Mouse (Mus musculus): ENCODE results near the gene Epha6.

Gene Epha6

DNA sequence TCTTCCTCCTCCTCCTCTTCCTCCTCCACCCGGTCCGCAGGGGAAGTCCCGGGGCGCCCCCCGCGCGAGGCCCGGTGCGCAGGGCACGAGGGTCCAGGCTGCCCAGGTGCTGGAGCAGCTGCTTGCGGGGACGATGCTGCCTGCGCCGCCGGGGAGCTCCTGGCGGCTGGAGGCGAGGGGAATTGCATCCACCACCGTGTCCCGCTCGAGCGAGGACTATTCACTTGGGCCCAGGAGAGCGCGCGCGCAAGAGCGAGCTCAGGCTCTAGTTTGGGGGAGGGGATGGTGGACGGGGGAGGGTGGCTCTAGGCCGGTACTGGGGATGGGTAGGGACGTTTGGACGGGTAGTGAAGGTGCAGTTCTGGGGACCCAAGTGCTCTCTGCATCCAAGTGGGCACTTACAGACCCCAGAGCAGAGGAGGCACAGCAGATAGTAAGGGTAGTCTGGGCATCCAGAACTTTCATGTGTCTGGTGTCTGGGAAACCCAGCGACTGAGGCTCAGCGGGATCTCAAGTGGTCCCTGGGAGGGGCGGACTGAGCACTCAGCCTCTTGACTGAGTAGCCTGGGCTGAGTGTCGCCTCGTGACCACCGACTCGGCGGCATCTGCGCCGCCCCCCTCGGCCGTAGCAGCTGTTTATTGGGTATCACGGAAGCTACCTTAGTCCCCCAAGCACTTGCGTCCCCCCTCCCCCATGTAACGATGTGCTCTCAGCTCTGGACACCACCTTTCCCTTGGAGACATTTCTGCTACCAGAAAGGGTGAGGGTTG, at the start of gene Epha6:
TSS of gene Epha6 (minus strand) at position 471 of the 771 bp plus-strand sequence.
- DNase-seq (ENCODE audit: low spot score) = no peak

DNA sequence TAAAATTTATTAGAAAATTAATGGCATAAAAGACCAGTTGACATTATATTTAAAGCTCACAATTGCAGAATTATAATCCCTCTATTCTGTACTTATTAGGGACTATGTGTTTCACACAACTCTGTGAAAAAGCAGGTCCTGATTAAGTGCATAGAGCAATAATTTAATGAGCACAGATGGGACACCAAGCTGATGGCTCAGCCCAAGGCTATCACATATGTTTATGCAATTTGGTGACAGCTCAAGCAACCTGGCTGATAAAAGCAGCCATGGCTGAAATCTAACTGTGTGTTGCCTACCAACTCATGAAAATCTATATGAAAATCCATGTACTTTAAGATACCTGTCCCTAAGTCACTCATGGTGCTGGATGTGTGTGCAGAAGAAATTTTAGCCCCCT, 46.4 kb upstream of the Epha6 start:
- DNase-seq (ENCODE audit: low spot score) = no peak

DNA sequence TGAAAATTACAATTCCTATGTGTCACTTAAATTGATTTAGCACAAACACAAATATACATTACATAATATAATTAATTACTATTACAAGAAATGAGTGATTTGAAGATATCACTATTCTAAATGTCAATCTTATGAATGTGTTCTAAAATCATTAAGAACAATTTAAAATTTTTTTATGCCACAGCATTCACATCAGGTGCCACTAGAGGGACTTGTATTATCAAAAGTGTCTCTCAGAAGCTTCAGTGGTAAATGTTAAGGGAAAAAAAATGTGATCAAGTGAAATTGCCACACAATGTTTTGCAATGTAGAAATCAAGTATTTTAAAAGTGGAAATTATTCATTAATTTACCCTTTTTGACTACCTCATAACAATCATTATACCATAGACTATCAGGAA, 22.8 kb upstream of the Epha6 start:
- no peak for DNase-seq (ENCODE audit: low spot score)

DNA sequence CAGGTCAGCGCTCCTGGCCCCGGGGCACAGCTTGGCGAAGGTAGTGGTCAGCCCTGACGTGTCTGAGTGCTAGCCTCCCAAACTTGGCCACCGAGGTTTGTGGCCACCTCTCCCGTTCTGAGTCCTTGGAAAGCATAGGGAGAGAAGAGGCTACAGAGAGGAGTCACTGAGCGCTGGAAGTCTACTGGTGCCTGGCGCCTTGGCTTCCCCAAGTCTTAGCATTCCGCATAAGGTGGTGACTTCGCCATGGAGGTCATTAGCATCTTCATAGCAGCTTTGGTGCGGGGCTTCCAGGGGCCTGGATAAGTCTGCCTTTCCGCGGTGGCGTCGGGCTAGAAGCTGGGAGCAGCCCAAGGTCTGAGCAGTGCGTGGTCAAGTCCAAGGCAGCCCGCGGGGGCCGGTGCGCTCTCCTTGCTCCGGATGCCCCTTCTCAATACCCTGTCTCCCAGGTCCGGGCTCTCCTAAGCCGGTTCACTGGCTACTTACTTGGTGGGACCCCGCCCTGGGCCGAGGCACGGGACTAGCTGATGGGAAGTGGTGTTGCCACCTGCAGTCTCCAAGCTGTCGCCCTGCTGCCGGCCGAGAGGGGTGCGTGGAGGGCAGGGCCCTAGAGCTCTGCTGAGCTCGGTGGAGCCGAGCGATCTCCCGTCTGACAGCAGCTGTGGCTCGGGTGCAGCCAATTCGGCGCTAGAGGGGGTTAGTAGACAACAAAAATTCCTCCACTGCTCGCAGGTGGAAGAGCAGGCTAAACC, 677 bp upstream of the Epha6 start:
- DNase-seq (ENCODE audit: low spot score) = no peak

DNA sequence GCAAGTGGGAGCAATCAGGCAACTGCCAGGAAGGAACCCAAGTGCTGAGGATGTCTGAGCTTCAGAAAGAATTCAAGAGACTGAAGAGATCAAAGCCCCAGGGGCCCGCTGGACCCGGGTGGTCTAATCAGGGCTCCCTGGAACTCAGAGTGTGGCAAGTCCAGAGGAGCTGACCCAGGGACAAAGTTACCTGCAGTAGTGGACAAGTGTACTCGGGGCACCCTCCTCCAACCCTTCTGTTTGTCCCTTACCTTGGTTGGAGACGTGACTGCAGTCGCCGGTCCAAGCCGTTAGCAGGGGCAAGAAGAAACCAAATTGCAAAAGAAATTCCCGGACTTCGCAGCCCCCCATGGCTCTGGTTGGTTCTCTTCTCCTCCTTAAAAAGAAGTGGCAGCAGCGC, 718 bp downstream of the Epha6 start:
- DNase-seq (ENCODE audit: low spot score) = no peak

DNA sequence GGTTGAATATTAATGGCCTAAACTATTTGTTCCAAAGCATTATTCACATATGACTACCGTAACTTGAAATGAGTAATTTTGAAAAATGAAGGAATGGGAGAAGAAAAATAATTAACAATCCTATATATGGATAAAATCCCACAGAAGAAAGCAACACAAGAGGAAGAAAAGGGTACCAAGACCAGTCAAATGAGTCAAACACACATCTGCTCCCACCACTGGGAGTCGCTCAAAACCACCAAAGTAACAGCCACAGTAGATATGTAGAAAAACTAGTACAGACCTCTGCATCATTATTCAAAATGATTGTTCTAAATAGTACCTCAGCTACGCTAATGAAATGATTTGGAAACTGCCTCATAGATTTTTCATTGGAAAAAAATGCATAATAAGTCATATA, 20.0 kb downstream of the Epha6 start:
- no peak for DNase-seq (ENCODE audit: low spot score)

DNA sequence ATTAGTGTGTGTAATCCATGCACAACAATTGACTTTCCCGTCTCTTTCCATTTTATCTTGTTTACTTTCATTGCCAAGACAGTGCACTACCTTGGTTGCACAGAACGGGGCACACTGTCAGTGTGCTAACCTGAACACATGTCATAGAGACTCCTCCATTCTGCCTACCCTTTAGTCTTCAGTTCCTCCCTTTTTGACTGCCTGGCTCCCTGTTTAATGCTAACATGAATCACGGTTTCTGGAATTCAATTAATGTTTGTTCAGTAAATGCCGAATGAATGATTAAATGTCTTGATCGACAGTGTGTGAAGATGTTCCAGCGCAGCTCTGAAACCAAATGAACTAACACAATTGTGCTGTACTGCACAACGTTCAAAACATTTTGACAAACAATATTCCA, 20.6 kb downstream of the Epha6 start:
- DNase-seq (ENCODE audit: low spot score) = no peak

DNA sequence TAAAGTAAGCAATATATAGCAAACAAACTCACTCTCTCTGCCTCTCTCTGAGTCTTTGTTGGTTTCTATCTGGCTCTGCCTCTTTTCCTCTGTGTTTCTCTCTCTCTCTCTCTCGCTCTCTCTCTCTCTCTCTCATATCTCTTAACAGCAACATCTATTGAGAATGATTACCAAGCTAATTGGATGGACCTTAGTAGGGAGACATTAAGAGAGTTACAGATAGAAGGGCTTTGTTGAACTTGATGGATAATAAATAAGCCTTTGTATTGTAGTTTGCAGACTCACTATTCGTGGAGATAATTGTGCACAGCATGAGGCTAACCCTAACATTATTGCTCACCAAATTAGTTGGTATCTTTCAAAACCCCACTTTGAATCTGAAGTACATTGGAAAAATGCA, 34.8 kb downstream of the Epha6 start:
- no peak for DNase-seq (ENCODE audit: low spot score)

DNA sequence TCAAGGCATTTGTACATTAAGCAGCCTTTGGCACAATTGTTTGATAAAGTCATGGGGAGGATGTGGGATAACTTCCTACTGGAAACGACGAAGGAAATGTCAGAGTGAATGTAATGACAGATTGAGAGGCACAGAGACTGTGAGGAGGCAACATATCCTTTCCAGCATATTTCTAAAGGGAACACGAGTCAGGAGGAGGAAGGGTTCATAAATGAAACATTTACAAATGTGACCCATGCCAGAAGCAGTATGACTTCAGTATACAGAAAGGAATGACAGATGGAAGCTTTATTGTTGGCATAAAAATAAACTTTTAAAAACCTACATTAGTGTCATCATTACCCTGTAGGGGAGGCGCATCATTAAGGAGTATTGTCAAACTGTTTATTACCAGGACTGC, 60.9 kb downstream of the Epha6 start:
- no peak for DNase-seq (ENCODE audit: low spot score)

DNA sequence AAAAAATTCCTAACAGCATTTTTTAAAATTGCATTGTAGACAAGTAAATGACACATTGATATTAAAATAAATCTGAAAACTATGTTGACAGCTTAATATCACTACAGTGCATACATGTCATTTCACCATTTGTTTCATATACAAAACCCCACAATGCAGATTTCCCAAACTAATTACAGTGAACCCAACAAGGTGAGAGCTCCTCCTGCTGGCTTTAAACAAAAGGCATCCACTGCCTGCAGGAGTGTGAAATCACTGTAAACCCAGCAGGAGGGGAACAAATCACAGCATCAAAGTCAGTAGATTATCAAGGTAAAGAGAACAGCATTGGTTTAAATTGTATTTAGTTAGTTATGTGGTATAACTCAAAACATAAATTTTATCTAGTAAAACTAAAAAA, 67.1 kb downstream of the Epha6 start:
- DNase-seq (ENCODE audit: low spot score) = peak; percentile 5

DNA sequence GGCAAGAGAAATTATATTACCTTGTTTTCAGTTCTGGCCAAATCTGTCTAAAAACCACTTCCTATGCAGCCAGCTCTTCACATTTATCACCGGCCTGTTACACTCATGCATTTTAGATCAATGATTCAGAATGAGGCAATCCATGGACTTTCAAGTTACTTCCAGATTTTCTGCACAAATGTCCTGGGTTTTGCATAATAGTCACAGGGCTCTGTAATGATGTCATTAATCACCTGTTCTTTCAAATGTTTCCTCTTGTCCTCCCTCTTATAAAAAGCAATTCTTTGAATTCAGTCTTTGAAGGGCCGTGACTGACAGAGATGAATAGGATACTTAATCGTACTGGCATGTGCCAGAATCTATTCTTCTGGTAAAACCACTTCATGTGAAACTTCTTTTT, 95.6 kb downstream of the Epha6 start:
- DNase-seq (ENCODE audit: low spot score) = no peak

DNA sequence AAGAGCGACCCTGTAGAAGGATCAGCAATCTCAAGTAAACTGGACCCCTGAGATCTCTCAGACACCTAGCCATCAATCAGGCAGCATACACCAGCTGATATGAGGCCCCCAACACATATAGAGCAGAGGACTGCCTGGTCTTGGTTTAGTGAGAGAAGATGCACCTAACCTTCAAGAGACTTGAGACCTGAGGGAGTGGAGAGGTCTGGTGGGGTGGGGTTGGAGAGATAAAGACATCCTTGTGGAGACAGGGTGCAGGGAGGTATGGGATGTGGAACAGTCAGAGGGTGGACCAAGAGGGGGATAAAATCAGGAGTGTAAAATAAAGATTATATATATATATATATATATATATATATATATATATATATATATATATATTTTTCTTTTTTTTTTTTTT, 105.8 kb downstream of the Epha6 start:
- DNase-seq (ENCODE audit: low spot score) = no peak

DNA sequence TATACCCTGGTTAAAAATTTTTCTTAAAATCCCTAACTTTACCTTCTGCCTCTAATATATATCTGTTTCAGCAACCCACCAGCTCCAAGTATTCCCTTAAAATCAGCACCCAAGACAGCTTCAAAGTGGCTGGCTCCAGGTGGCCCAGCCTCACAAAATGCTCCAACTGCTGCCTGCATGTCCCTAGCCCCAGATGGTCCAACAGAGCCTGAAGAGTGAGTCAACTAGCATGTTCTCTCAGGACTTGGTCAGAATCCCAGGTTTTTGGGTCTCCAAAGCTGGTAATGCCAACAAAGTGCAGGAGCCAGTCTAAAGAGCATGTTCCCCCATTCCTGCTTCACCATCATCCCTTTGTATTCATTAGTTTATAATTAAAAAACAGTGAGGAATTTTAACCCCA, 129.6 kb downstream of the Epha6 start:
- no peak for DNase-seq (ENCODE audit: low spot score)

DNA sequence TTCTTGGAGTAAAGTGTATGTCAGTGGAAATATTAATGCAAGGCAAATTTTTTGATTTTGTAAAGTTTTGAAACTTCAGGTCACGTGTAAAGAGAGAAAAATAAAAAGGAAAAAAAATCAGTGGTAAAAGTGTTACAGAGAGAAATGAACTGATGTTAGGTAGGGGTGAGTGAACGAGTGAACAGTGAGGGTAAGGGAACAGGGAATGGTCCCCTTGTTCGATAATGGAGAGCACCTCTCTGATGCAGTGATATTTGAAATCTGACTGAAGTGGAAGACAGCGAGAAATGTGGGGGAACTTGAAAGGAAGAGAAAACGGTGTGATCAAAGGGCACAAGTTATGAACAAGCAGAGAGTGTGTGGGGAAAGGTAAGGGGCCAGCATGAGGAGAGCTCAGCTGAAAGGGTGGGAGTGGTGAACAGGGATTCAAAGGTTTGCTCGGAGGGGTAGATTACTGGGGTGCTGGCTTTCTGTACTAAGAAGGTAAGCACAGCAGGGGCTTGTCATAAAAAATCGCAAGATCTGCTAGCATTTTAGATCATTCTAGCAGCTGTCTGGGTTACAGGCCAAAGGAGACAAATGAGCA, 137.0 kb downstream of the Epha6 start:
- DNase-seq (ENCODE audit: low spot score) = no peak

DNA sequence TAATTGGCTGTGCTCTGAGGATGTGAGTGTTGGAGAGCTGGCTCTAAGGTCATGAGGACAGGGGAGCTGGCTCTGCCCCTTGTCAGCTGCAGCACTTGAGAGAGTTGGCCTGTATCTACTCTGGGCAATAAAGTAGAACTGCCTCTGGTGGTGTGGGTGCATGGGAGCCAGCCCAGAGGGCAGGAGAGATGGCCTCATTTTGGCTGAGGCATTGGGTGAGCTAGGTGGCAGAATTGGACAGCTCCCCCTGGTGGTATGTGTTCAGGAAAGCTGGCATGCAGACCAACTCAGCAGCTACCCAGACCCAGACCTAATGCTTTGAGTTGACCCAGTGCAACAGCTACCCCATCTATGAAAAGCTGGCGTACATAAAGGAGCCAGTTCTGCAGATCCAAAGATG, 170.0 kb downstream of the Epha6 start:
- DNase-seq (ENCODE audit: low spot score) = no peak

DNA sequence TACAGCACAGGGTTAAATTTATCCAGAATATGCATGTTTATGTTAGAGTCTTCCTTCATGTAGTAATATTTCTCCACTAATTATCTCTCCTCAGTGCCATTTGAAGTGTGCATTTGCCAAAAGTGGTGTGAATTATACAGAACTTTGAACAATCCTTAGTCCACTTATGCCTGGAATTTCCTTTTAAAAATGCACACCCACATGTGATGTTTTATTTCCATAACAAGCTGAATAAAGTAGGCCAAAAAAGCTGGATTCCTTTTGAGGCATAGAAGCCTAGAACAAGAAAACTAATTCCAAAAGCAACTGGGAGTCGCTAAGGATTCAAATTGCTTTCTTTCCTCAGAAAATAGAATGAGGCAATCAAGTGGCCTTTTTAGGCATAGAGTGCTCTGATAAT, 171.1 kb downstream of the Epha6 start:
- no peak for DNase-seq (ENCODE audit: low spot score)

DNA sequence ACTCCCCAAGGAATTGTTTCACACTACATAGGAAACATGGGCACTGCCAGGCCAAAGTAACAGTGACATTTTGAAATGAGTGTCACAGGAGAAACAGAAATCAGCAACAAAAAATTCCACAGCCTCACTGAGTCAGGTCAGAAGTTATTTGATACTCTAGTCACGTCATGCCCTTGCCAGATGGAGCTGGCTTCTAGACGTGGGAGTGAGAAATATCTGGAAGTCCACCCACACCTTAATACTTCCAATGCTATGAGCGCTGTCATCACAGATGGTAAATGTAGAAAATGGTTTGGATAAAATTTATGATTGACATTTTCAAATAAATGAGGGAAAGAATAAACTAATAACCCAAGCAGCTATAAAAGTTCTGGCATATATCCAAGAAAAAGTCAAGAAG, 210.0 kb downstream of the Epha6 start:
- DNase-seq (ENCODE audit: low spot score) = no peak

DNA sequence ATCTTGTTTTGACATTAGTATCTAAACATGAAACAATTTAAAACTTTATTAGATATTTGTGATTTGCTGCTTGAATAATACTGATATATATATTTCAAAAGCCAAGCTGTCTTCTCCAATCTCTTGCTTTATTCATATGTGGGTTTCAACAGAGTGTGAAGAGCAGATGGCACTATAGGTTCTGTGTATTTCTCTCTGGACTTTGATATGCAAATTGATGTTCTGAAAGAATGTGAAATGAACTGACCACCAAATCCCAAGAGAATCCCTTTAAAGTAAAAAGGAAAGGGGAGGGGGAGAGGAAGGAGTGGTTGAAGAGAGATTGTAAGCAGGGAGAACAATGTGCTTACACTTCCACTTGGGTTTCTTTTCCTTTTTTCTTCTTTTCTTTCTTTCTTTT, 212.4 kb downstream of the Epha6 start:
- DNase-seq (ENCODE audit: low spot score) = no peak

DNA sequence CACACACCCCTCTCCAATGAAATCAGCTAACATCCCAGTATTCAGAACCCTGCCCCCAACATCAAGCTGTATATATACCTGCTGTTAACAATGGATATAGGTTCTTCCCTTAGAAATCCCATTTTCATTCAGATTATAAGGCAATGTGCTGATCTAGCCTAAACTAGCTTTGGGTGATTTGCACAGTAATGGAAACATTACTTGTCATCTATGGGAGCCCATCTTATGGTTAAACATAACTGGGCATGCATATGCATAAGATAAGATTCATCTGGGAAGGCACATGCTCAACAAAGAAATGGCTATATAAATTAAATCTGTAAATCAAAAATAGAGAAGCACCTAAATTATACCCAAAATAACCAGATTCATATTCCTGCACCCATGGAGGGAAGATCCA, 230.2 kb downstream of the Epha6 start:
- no peak for DNase-seq (ENCODE audit: low spot score)

DNA sequence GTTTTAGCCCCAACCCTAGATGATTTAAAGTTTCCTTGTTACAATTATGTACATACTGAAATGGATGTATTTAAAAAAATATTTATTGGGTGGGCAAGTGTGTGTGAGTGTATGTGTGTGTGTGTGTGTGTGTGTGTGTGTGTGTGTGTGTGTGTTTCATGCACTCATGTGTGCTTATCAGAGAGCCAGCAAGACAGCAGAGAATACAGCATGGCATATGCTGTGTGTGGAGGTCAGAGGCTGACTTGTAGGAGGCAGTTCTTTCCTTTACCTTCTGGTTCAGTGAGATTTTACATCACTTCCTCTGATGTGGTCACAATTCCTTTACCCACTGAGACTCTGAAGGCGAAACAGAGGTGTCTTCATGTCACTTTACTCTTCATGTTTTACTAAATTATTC, 321.4 kb downstream of the Epha6 start:
- no peak for DNase-seq (ENCODE audit: low spot score)

DNA sequence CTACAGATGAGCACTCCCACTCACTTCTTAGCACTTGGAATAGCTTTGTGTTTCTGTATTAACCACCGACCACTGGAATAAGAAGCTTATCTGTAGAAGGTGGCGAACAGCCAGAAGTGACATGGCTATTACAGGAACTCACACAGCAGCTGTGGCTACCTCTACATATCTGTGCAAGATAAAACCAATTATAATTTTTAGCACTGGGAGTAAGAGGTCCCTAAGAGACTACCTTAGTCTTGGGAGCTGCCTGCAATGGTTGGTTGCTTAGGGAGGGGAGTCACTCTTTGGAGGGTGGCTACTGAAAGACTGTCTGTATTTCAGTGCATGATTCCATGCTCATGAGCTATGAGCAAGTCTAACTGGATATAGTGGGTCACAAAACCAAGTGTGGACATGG, 331.2 kb downstream of the Epha6 start:
- no peak for DNase-seq (ENCODE audit: low spot score)

DNA sequence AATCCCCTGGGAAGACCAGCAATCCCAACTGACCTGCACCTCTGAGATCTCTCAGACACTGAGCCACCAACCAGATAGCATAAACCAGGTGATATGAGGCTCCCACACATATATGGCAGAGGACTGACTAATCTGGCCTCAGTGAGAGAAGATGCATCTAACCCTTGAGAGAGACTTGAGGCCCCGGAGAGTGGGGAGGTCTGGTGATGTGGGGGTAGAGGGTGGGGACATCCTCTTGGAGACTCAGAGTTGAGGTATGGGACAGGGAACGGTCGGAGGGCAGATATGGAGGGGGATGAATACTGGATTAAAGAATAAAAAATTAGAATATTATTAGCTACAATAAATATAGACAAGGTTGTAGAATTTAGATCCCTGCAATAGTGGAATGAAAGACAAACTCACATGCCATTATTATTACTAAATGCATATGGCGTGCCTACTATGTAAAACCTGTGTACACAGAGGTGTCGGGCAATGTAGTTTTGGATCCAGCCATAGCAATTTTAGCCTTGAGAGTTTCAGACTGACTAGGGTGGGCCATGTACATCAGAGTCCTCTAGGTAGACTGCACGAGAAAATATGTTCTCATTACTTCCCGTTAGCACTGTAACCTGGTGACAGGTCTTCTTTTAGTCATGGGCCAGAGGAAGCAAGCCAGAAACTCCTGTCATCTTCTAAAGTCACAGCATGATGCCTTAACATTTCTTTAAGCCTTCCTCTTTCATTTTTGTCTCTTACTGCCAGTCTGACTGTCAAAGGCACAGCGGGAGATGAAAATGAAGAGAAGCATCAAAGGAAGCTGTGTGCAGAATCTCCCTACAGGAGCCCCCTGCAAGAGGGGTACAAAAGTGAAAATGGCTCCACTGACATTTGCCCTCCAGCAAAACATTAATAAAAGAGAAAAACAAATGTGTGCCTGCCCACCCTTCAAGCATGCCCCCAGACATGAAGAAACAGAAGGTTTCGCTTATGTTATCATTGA, 338.7 kb downstream of the Epha6 start:
- DNase-seq (ENCODE audit: low spot score) = no peak

Data from adipocyte (in vitro differentiated cells).